Mouse (Mus musculus) lung, postnatal 0 days (tissue): Measurements from ENCODE around the gene Speg. TPM values are rescaled to one million over a fixed set of nuclear protein-coding genes. Genes with fewer than 3 reads are reported as not detected.

Source experiments
- ATAC-seq: fragments of 200-750 bp; cut with Nextera tagmentation; 2 replicates; pipeline ENCODE4 v1.8.0; 2017; ENCODE audit warnings: moderate library complexity
- DNase-seq: peaks from one replicate; pipeline ENCODE4 v3.0.0-alpha.2; 2016; ENCODE audit warnings: low spot score
- H3K27ac ChIP-seq: fragments of 300-500 bp; sonication (generic); 2 replicates; pipeline ENCODE4 v1.5.1; 2014; ENCODE audit warnings: antibody characterized with exemption, mild to moderate bottlenecking, low read length, mixed read lengths
- H3K27me3 ChIP-seq: fragments of 300-500 bp; sonication (generic); replicated peaks from 2 replicates; pipeline ENCODE4 v1.6.1; 2014; ENCODE audit warnings: low read length, mixed read lengths; ENCODE audit not compliant: insufficient read depth
- H3K36me3 ChIP-seq: fragments of 300-500 bp; sonication (generic); 2 replicates; pipeline ENCODE4 v1.6.1; 2014; ENCODE audit warnings: low read length, mixed read lengths; ENCODE audit not compliant: insufficient read depth
- H3K4me1 ChIP-seq: fragments of 300-500 bp; sonication (generic); 2 replicates; pipeline ENCODE4 v1.6.1; 2014; ENCODE audit warnings: antibody characterized with exemption, low read depth, low read length, mixed read lengths; ENCODE audit not compliant: insufficient read depth
- H3K4me2 ChIP-seq: fragments of 300-500 bp; sonication (generic); replicated peaks from 2 replicates; pipeline ENCODE4 v1.6.1; 2014; ENCODE audit warnings: low read depth, mild to moderate bottlenecking, low read length, moderate library complexity, mixed read lengths
- H3K4me3 ChIP-seq: fragments of 300-500 bp; sonication (generic); 2 replicates; pipeline ENCODE4 v1.5.1; 2014; ENCODE audit warnings: low read depth, low read length
- H3K9ac ChIP-seq: fragments of 300-500 bp; sonication (generic); replicated peaks from 2 replicates; pipeline ENCODE4 v1.6.1; 2014; ENCODE audit warnings: low read depth, mild to moderate bottlenecking
- H3K9me3 ChIP-seq: fragments of 300-500 bp; sonication (generic); 2 replicates; pipeline ENCODE4 v1.6.1; 2016; ENCODE audit warnings: low read length, mixed read lengths
- CTCF ChIP-seq: IDR thresholded peaks from 2 replicates; pipeline ENCODE4 v1.5.1; 2016; ENCODE audit warnings: antibody characterized with exemption, mild to moderate bottlenecking
- EP300 ChIP-seq: IDR thresholded peaks from 2 replicates; pipeline ENCODE4 v1.6.1; 2016; ENCODE audit warnings: antibody characterized with exemption, mild to moderate bottlenecking, control low read depth
- WGBS: fragments of 180-500 bp; shearing (Covaris S2); extraction: QIAGEN DNeasy Blood & Tissue Kit; methylation state at CpG from one replicate; pipeline ENCODE4 v1.1.7; 2014; 5-methylcytosine and 5-hydroxymethylcytosine counted together
- polyA plus RNA-seq: library from polyadenylated mRNA; unstranded; fragments of >200 nt; fragmentation: Nextera tagmentation; extraction: Ambion mirVana; gene quantifications from 2 replicates; pipeline ENCODE4 v1.2.1, GENCODE M21; 2015

Gene Speg
- polyA plus RNA-seq, 1 experiment from 2014 or later, result 15.4 TPM

DNA sequence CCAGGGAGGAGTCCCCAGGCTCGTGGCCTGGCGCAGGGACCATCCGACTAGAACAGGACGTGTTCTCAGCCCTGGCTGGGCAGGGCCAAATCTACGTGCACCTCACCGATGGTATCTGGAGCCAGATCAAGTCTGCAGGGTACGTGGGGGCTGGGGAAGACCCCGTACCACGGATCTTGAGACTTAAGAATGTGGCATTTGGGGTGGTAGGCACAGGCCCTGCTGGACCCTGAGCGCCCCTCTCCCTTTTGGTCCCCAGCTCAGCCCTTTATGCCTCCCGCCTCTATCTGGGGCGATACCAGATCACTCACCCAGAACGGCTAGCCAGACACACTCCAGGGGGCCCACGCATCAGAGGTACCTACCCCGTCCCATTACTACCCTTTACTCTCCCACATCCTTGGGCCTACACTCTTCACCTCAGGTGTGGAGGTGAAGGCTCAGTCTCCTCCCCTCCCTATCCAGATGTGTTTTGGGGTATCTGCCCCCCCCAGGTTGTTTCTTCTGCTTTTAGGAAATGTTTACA lies 66.4 kb downstream of the Speg start:
- no peak for DNase-seq
- H3K4me2 ChIP-seq, result no peak overlapping the region
- H3K4me1 ChIP-seq, result peaks cover 4% of the 10 kb centered on the region; the same call in 1 of the 2 replicates
- no peak overlapping the region for H3K9ac ChIP-seq
- no peak for TF ChIP-seq EP300
- no peak for TF ChIP-seq CTCF
- 91% methylated on average over 14 of the region's 15 CpGs for WGBS
- H3K36me3 ChIP-seq, result peaks cover 12% of the 10 kb centered on the region
- H3K27ac ChIP-seq, result no peak overlapping the region
- no peak for ATAC-seq
- H3K4me3 ChIP-seq, result no peak overlapping the region
- no peaks in the 10 kb centered on the region for H3K9me3 ChIP-seq
- H3K27me3 ChIP-seq, result peaks cover 10% of the 10 kb centered on the region; the same call in 1 of the 2 replicates

DNA sequence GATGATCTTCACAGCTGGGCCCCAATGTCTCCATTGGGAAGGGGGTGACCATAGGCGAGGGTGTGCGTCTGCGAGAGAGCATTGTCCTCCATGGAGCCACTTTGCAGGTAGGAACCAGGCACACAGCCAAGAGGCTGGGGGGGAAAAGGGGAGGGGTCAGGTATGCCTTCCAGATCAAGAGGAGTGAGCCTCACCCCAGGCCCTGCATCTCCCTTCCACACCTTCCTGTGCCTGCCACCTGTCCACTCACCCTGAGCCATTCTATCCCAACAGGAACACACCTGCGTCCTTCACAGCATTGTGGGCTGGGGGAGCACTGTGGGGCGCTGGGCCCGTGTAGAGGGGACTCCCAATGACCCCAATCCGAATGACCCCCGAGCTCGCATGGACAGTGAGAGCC lies 67.1 kb downstream of the Speg start:
- no peak for ATAC-seq
- 68% methylated on average over 9 of the region's 9 CpGs for WGBS
- Histone ChIP-seq H3K36me3 (peaks cover 12% of the 10 kb centered on the region), H3K4me1 (no peaks in the 10 kb centered on the region), H3K4me3 (no peak overlapping the region), H3K9me3 (no peaks in the 10 kb centered on the region), H3K4me2 (no peak overlapping the region), H3K27me3 (peaks cover 16% of the 10 kb centered on the region; the same call in 1 of the 2 replicates), H3K27ac (no peak overlapping the region), H3K9ac (no peak overlapping the region)
- TF ChIP-seq CTCF (no peak), EP300 (no peak)
- no peak for DNase-seq

DNA sequence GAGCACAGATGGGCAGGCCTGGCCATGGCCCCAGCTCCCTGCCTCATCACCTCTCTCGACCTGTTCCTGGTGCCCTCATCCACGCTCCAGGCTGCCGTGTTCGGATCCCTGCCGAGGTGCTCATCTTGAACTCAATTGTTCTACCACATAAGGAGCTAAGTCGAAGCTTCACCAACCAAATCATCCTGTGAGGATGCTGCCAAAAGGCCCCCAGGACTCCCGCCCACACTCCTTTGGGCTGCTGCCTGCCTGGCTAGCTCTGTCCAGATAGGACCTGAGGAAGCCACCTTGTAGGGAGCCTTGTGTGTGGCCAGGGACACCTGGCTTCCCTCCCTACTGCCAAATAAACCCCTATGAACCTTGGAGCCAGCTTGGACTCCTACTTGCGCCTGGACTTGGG lies 67.7 kb downstream of the Speg start:
- Histone ChIP-seq H3K4me3 (no peak overlapping the region), H3K4me1 (no peaks in the 10 kb centered on the region), H3K4me2 (no peak overlapping the region), H3K27me3 (peaks cover 21% of the 10 kb centered on the region), H3K36me3 (peaks cover 12% of the 10 kb centered on the region), H3K27ac (no peak overlapping the region), H3K9ac (no peak overlapping the region), H3K9me3 (no peaks in the 10 kb centered on the region)
- DNase-seq, result no peak
- 69% methylated on average over 8 of the region's 8 CpGs for WGBS
- no peak for ATAC-seq
- no peak for TF ChIP-seq CTCF
- TF ChIP-seq EP300, result no peak

DNA sequence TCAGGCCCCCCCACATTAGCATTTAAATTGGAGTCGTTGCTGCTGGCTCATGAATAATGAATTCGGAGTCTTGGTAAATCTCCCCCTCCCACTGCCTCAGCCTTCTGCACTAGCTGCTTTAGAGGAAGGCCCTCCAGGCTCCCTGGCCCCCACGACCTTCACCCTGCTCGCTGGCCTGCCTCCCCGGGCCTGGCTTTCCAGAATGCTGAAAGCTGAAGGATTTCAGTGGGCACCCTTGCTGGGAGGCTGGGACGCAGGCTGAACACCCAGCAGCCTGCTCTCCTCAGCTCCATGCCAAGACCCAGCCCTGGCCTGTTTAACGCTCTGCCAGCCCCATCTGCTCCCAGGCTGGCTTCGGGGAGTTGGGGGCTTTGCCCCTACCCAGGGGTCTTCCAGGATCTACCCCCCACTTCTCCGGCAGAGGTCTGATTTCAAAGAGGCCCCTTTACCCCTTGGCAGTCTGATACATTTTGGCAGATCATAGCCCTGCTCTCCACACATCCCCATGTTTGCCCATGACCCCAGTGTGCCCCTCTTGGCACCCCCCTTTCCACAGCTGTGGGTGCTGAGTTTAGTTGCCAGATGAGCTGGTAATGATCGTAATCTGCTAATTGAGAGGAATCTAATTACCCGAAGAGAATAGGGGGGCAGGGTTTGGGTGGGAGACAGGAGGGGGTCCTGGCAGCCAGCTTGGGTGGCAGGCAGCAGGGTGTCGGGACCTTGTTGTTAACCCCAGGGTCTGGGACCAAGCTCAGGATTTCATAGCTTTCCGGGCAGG lies 68.3 kb downstream of the Speg start:
- H3K27ac ChIP-seq, result no peak overlapping the region
- ATAC-seq, result no peak
- no peaks in the 10 kb centered on the region for H3K4me1 ChIP-seq

DNA sequence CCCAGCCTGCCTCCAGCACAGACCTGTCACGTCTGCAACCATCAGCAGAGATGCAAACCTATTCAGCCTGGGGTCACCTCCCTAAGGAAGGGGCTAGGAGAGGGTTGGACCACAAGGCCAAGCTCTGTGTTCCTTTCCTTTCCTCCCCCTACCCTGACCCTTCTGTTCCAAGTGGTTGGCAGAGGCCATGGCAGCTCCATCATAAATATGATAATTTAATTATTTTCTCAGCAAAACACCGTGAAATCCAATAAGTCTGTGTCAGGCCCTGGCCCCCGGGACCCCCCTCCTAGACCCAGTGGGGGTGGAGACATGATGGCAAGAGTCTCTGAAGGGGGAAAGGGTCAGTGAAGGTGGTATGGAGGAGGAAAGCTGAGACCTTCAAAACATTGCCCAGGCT lies 69.1 kb downstream of the Speg start:
- ATAC-seq (no peak), DNase-seq (no peak)
- TF ChIP-seq EP300 (no peak), CTCF (no peak)
- Histone ChIP-seq H3K4me2 (no peak overlapping the region), H3K27me3 (peaks cover 32% of the 10 kb centered on the region), H3K36me3 (peaks cover 12% of the 10 kb centered on the region), H3K27ac (no peak overlapping the region), H3K9ac (no peak overlapping the region), H3K9me3 (no peaks in the 10 kb centered on the region), H3K4me3 (no peak overlapping the region), H3K4me1 (no peaks in the 10 kb centered on the region)
- 48% methylated on average over 3 of the region's 3 CpGs for WGBS

More for the DNA sequence above, 68.3 kb downstream of the Speg start:
- no peak for TF ChIP-seq CTCF
- TF ChIP-seq EP300, result no peak
- WGBS, result 49% methylated on average over 12 of the region's 13 CpGs
- peaks cover 25% of the 10 kb centered on the region for H3K27me3 ChIP-seq
- peaks cover 12% of the 10 kb centered on the region for H3K36me3 ChIP-seq
- no peaks in the 10 kb centered on the region for H3K9me3 ChIP-seq
- H3K4me2 ChIP-seq, result no peak overlapping the region
- H3K4me3 ChIP-seq, result no peak overlapping the region
- H3K9ac ChIP-seq, result no peak overlapping the region
- no peak for DNase-seq

DNA sequence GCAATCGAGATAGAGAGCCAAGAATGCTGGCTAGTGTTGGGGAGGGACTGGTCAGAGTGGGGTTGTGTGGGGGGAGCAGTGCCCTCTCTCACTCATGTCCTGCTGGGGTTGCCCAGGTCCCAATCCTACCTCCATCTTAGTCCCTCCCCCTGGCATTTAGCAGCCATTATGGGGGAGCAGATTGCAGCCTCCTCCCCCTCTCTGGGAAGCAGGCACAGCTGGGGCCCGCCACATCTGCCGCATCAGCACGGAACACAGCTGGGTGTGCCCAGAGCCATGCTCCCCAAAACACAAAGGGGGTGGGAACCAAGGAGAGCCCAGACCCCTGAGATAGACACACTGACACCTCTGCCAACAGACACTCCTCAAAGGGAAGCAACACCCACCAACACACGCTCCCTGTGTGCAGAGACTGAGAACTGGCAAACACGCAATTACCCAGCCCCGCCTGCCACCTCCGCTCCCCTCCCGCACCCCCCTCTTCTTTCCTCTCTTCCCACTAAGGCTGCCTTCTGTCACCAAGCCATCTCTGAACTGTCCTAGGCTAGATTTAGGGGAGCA lies 70.1 kb downstream of the Speg start:
- no peak overlapping the region for H3K4me2 ChIP-seq
- 13% methylated on average over 8 of the region's 9 CpGs for WGBS
- no peak overlapping the region for H3K9ac ChIP-seq
- H3K9me3 ChIP-seq, result no peaks in the 10 kb centered on the region
- ATAC-seq, result peak; percentile 8; the same call in 1 of the 2 replicates
- no peak for DNase-seq
- H3K4me1 ChIP-seq, result 0 out of 2 replicates have a peak, but pooled peaks cover 4% of the 10 kb centered on the region
- H3K27ac ChIP-seq, result no peak overlapping the region
- no peak for TF ChIP-seq EP300
- TF ChIP-seq CTCF, result no peak
- peaks cover 11% of the 10 kb centered on the region for H3K36me3 ChIP-seq
- H3K4me3 ChIP-seq, result no peak overlapping the region
- H3K27me3 ChIP-seq, result peaks cover 42% of the 10 kb centered on the region
